In the genomic region with DNA sequence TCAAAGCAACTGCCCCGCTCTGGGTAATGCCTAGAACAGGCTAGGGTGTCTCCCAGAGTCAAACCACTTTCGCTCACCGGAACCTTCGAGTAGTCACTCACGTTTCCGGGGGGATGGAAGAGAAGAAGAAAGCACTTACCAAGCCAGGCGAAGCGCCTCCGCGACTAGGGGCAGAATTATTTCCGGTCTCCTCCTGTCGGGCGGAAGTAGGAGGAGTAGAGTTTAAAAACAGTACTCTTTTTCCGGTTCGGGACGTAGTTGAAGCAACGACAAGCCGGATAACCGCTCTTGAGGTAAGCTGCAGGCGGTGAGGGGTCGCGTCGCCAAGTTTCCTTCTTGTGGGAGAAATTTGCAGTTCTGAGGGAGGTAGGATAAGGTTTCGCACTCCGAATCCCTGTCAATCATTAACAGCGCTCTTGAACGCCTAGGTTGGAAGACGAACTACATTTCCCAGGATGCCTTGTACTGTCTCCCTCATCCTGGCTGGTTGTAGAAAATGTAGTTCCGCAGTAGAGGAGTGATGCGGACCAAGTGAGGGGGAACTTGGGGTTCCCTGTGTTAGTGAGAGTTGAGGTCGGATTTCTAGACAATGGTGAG, we compare ENCODE assay signal across 1 mouse cellular context.
TF ChIP-seq lines count a peak whose summit lies in the region.

TSS of gene Nosip (plus strand) at position 191 of the 597 bp plus-strand sequence.
TSS of gene Prrg2 (minus strand) at position 439 of the 597 bp plus-strand sequence.

TF ChIP-seq in MEL, 35 proteins besides CTCF, POLR2A, EP300 and RAD21 (continued from another document):
- TF ChIP-seq CHD1 (IDR thresholded peaks at IDR 0.05; ENCODE audit: low read depth, low read length) (no peak), ZC3H11A (IDR thresholded peaks at IDR 0.05; ENCODE audit: low read depth, low read length) (no peak), MEF2A (IDR thresholded peaks at IDR 0.05; ENCODE audit: extremely low read depth, insufficient replicate concordance, low read depth, low read length, poor library complexity, severe bottlenecking) (no peak), SIN3A (IDR thresholded peaks at IDR 0.05; ENCODE audit: low read length) (peak; percentile 97), RCOR1 (IDR thresholded peaks at IDR 0.05; ENCODE audit: low read depth, low read length) (peak; percentile 72), ZMIZ1 (IDR thresholded peaks at IDR 0.05; ENCODE audit: low read depth, low read length) (peak; percentile 84), ZNF384 (IDR thresholded peaks at IDR 0.05; ENCODE audit: low read depth, low read length) (peak; percentile 71), GABPA (IDR thresholded peaks at IDR 0.05; ENCODE audit: low read depth, low read length) (no peak), BHLHE40 (IDR thresholded peaks at IDR 0.05; ENCODE audit: borderline replicate concordance, low read depth, low read length) (no peak), TAL1 (IDR thresholded peaks at IDR 0.05; ENCODE audit: low read length) (no peak), E2F4 (IDR thresholded peaks at IDR 0.05; ENCODE audit: borderline replicate concordance, low read depth, low read length) (no peak; the same call in 1 of the 2 replicates), NELFE (IDR thresholded peaks at IDR 0.05; ENCODE audit: low read depth, low read length) (peak; percentile 86), MAZ (IDR thresholded peaks at IDR 0.05; ENCODE audit: low read depth, low read length) (peak; percentile 94), ETS1 (IDR thresholded peaks at IDR 0.05; ENCODE audit: low read depth, low read length) (peak; percentile 52), SMC3 (IDR thresholded peaks at IDR 0.05; ENCODE audit: low read depth, low read length) (peak; percentile 20; the same call in 1 of the 2 replicates), POLR2AphosphoS5 (IDR thresholded peaks at IDR 0.05; ENCODE audit: borderline replicate concordance, low read depth, low read length) (no peak), USF2 (IDR thresholded peaks at IDR 0.05; ENCODE audit: borderline replicate concordance in 1 of 2, insufficient read depth in 1 of 2, low read depth in 1 of 2, low read length in 2 of 2) (no peak), TBP (IDR thresholded peaks at IDR 0.05; ENCODE audit: low read depth, low read length) (peak; percentile 87), ELF1 (IDR thresholded peaks at IDR 0.05; ENCODE audit: low read depth, low read length) (peak; percentile 94), KAT2A (conservative IDR thresholded peaks at IDR 0.05; ENCODE audit: low read depth, low read length) (peak; percentile 81)
